Mouse (Mus musculus): ENCODE measurements around the gene Gpr15. TPM values are rescaled to one million over a fixed set of nuclear protein-coding genes. Genes with fewer than 3 reads are reported as not detected.

Gene Gpr15
- polyA plus RNA-seq, 1 experiment = not detected

- no peaks in the 10 kb centered on the region for H3K9me3 ChIP-seq (replicated peaks; ENCODE audit: control insufficient read depth, insufficient read depth, low read length, poor library complexity, severe bottlenecking)
- no peak for TF ChIP-seq CTCF (IDR thresholded peaks at IDR 0.05; ENCODE audit: low read depth, low read length)
- TF ChIP-seq EP300 (IDR thresholded peaks at IDR 0.05; ENCODE audit: insufficient read depth, low read depth, low read length) = no peak
- TF ChIP-seq POLR2A (IDR thresholded peaks at IDR 0.05; ENCODE audit: insufficient read depth, low read length) = no peak
- no peak overlapping the region for H3K9ac ChIP-seq (ENCODE audit: low read depth, poor library complexity, severe bottlenecking)
- no peaks in the 10 kb centered on the region for H3K27me3 ChIP-seq (ENCODE audit: control insufficient read depth, insufficient read depth, low read length, poor library complexity, severe bottlenecking)
- no peak overlapping the region for H3K4me3 ChIP-seq (ENCODE audit: low read depth, low read length)
- H3K36me3 ChIP-seq (ENCODE audit: control insufficient read depth, insufficient read depth, low read length, poor library complexity, severe bottlenecking) = no peaks in the 10 kb centered on the region
- no peak overlapping the region for H3K27ac ChIP-seq (ENCODE audit: insufficient read depth, low read length)
- H3K4me1 ChIP-seq (ENCODE audit: control insufficient read depth, insufficient read depth, low read length) = no peaks in the 10 kb centered on the region
Measured at GRCm38 (mm10) chr16:58704999-58705398, 13.9 kb downstream of the Gpr15 start.

GRCm38 (mm10) chr16:58703382-58704124 is 15.3 kb downstream of the Gpr15 start:
- TF ChIP-seq EP300 (IDR thresholded peaks at IDR 0.05; ENCODE audit: insufficient read depth, low read depth, low read length) = no peak
- TF ChIP-seq POLR2A (IDR thresholded peaks at IDR 0.05; ENCODE audit: insufficient read depth, low read length) = no peak
- no peak for TF ChIP-seq CTCF (IDR thresholded peaks at IDR 0.05; ENCODE audit: low read depth, low read length)
- no peaks in the 10 kb centered on the region for H3K4me1 ChIP-seq (ENCODE audit: control insufficient read depth, insufficient read depth, low read length)
- no peaks in the 10 kb centered on the region for H3K36me3 ChIP-seq (ENCODE audit: control insufficient read depth, insufficient read depth, low read length, poor library complexity, severe bottlenecking)
- no peak overlapping the region for H3K9ac ChIP-seq (ENCODE audit: low read depth, poor library complexity, severe bottlenecking)
- no peak overlapping the region for H3K4me3 ChIP-seq (ENCODE audit: low read depth, low read length)
- H3K9me3 ChIP-seq (replicated peaks; ENCODE audit: control insufficient read depth, insufficient read depth, low read length, poor library complexity, severe bottlenecking) = no peaks in the 10 kb centered on the region
- H3K27me3 ChIP-seq (ENCODE audit: control insufficient read depth, insufficient read depth, low read length, poor library complexity, severe bottlenecking) = no peaks in the 10 kb centered on the region
- H3K27ac ChIP-seq (ENCODE audit: insufficient read depth, low read length) = no peak overlapping the region

GRCm38 (mm10) chr16:58702329-58702932 is 16.4 kb downstream of the Gpr15 start:
- Histone ChIP-seq H3K4me3 (ENCODE audit: low read depth, low read length) (no peak overlapping the region), H3K36me3 (ENCODE audit: control insufficient read depth, insufficient read depth, low read length, poor library complexity, severe bottlenecking) (no peaks in the 10 kb centered on the region), H3K27me3 (ENCODE audit: control insufficient read depth, insufficient read depth, low read length, poor library complexity, severe bottlenecking) (no peaks in the 10 kb centered on the region), H3K4me1 (ENCODE audit: control insufficient read depth, insufficient read depth, low read length) (no peaks in the 10 kb centered on the region), H3K9ac (ENCODE audit: low read depth, poor library complexity, severe bottlenecking) (no peak overlapping the region), H3K9me3 (replicated peaks; ENCODE audit: control insufficient read depth, insufficient read depth, low read length, poor library complexity, severe bottlenecking) (no peaks in the 10 kb centered on the region), H3K27ac (ENCODE audit: insufficient read depth, low read length) (no peak overlapping the region)
- TF ChIP-seq POLR2A (IDR thresholded peaks at IDR 0.05; ENCODE audit: insufficient read depth, low read length) (no peak), CTCF (IDR thresholded peaks at IDR 0.05; ENCODE audit: low read depth, low read length) (no peak), EP300 (IDR thresholded peaks at IDR 0.05; ENCODE audit: insufficient read depth, low read depth, low read length) (no peak)

- Histone ChIP-seq H3K27me3 (ENCODE audit: control insufficient read depth, insufficient read depth, low read length, poor library complexity, severe bottlenecking) (no peaks in the 10 kb centered on the region), H3K27ac (ENCODE audit: insufficient read depth, low read length) (no peak overlapping the region), H3K36me3 (ENCODE audit: control insufficient read depth, insufficient read depth, low read length, poor library complexity, severe bottlenecking) (no peaks in the 10 kb centered on the region), H3K9me3 (replicated peaks; ENCODE audit: control insufficient read depth, insufficient read depth, low read length, poor library complexity, severe bottlenecking) (no peaks in the 10 kb centered on the region), H3K4me1 (ENCODE audit: control insufficient read depth, insufficient read depth, low read length) (no peaks in the 10 kb centered on the region), H3K9ac (ENCODE audit: low read depth, poor library complexity, severe bottlenecking) (no peak overlapping the region), H3K4me3 (ENCODE audit: low read depth, low read length) (no peak overlapping the region)
- TF ChIP-seq CTCF (IDR thresholded peaks at IDR 0.05; ENCODE audit: low read depth, low read length) = no peak
- no peak for TF ChIP-seq POLR2A (IDR thresholded peaks at IDR 0.05; ENCODE audit: insufficient read depth, low read length)
- TF ChIP-seq EP300 (IDR thresholded peaks at IDR 0.05; ENCODE audit: insufficient read depth, low read depth, low read length) = no peak
Measured at GRCm38 (mm10) chr16:58701779-58702178, 17.1 kb downstream of the Gpr15 start.

- H3K9me3 ChIP-seq (replicated peaks; ENCODE audit: control insufficient read depth, insufficient read depth, low read length, poor library complexity, severe bottlenecking) = no peaks in the 10 kb centered on the region
- H3K4me3 ChIP-seq (ENCODE audit: low read depth, low read length) = no peak overlapping the region
- H3K27ac ChIP-seq (ENCODE audit: insufficient read depth, low read length) = no peak overlapping the region
- no peaks in the 10 kb centered on the region for H3K36me3 ChIP-seq (ENCODE audit: control insufficient read depth, insufficient read depth, low read length, poor library complexity, severe bottlenecking)
- H3K9ac ChIP-seq (ENCODE audit: low read depth, poor library complexity, severe bottlenecking) = no peak overlapping the region
- H3K4me1 ChIP-seq (ENCODE audit: control insufficient read depth, insufficient read depth, low read length) = no peaks in the 10 kb centered on the region
- TF ChIP-seq POLR2A (IDR thresholded peaks at IDR 0.05; ENCODE audit: insufficient read depth, low read length) (no peak), EP300 (IDR thresholded peaks at IDR 0.05; ENCODE audit: insufficient read depth, low read depth, low read length) (no peak), CTCF (IDR thresholded peaks at IDR 0.05; ENCODE audit: low read depth, low read length) (no peak)
- H3K27me3 ChIP-seq (ENCODE audit: control insufficient read depth, insufficient read depth, low read length, poor library complexity, severe bottlenecking) = no peaks in the 10 kb centered on the region
Measured at GRCm38 (mm10) chr16:58700816-58701424, 17.9 kb downstream of the Gpr15 start.

GRCm38 (mm10) chr16:58700174-58700573 is 18.7 kb downstream of the Gpr15 start:
- H3K36me3 ChIP-seq (ENCODE audit: control insufficient read depth, insufficient read depth, low read length, poor library complexity, severe bottlenecking) = no peaks in the 10 kb centered on the region
- H3K9ac ChIP-seq (ENCODE audit: low read depth, poor library complexity, severe bottlenecking) = no peak overlapping the region
- no peaks in the 10 kb centered on the region for H3K27me3 ChIP-seq (ENCODE audit: control insufficient read depth, insufficient read depth, low read length, poor library complexity, severe bottlenecking)
- no peaks in the 10 kb centered on the region for H3K4me1 ChIP-seq (ENCODE audit: control insufficient read depth, insufficient read depth, low read length)
- no peak overlapping the region for H3K4me3 ChIP-seq (ENCODE audit: low read depth, low read length)
- no peak overlapping the region for H3K27ac ChIP-seq (ENCODE audit: insufficient read depth, low read length)
- TF ChIP-seq CTCF (IDR thresholded peaks at IDR 0.05; ENCODE audit: low read depth, low read length) (no peak), POLR2A (IDR thresholded peaks at IDR 0.05; ENCODE audit: insufficient read depth, low read length) (no peak), EP300 (IDR thresholded peaks at IDR 0.05; ENCODE audit: insufficient read depth, low read depth, low read length) (no peak)
- H3K9me3 ChIP-seq (replicated peaks; ENCODE audit: control insufficient read depth, insufficient read depth, low read length, poor library complexity, severe bottlenecking) = no peaks in the 10 kb centered on the region

Measured in ES-Bruce4 (cell line).